Mouse (Mus musculus): ENCODE measurements around the gene Ube2g1. TPM values are rescaled to one million over a fixed set of nuclear protein-coding genes. Genes with fewer than 3 reads are reported as not detected.

Ube2g1 gene
- total RNA-seq, 2 experiments from 2014 or later = 54.1 to 60.1 TPM

Small RNA genes lying within 50 kb of the gene (microRNA-seq; reads per million reads assigned to microRNA genes)
- gene Gm25678 = 0 reads per million in 2 experiments

Other genes with a start within 250 kb of the Ube2g1 start
- 1 to 10 TPM; 1.3 to 1.7 TPM for gene Tekt1, start 244.8 kb upstream of the Ube2g1 start, total RNA-seq (2021)
- gene Smtnl2, start 195.6 kb upstream of the Ube2g1 start, total RNA-seq (2021) = 1 to 10 TPM in 1 of 2 experiments, under 1 TPM in 1; 0.59 to 1.1 TPM
- gene Ggt6, start 171.8 kb upstream of the Ube2g1 start, total RNA-seq (2021) = not detected
- 10 to 100 TPM; 45.4 to 50.6 TPM for gene Mybbp1a, start 165.9 kb upstream of the Ube2g1 start, total RNA-seq (2021)
- 10 to 100 TPM; 46.4 to 58.5 TPM for gene Spns2, start 117.4 kb upstream of the Ube2g1 start, total RNA-seq (2021)
- under 1 TPM; 0.13 to 0.23 TPM for gene Spns3, start 56.8 kb upstream of the Ube2g1 start, total RNA-seq (2021)
- gene Ankfy1, start 82.7 kb downstream of the Ube2g1 start, total RNA-seq (2021) = 10 to 100 TPM; 30.5 to 33.9 TPM
- gene Cyb5d2, start 188.9 kb downstream of the Ube2g1 start, total RNA-seq (2021) = 10 to 100 TPM; 11.6 to 13.1 TPM
- 10 to 100 TPM; 46.9 to 50.0 TPM for gene Zzef1, start 188.9 kb downstream of the Ube2g1 start, total RNA-seq (2021)

Measured in left cerebral cortex, postnatal 14 days (tissue).